Mouse (Mus musculus): ENCODE results near the gene Slc38a8.

- TF ChIP-seq CTCF (IDR thresholded peaks at IDR 0.05) (no peak), EP300 (IDR thresholded peaks at IDR 0.05) (no peak)
Observed at GRCm38 (mm10) chr8:119435527-119435926, 66.0 kb downstream of the Slc38a8 start.
